Mouse (Mus musculus): ENCODE measurements around the gene Tle3.

Gene Tle3

GRCm38 (mm10) chr9:61359741-61360140, 12.4 kb upstream of the Tle3 start:
- no peak for DNase-seq

GRCm38 (mm10) chr9:61360163-61360562, 12.0 kb upstream of the Tle3 start:
- DNase-seq: no peak

GRCm38 (mm10) chr9:61360727-61361631, 11.2 kb upstream of the Tle3 start:
- DNase-seq: no peak

GRCm38 (mm10) chr9:61363194-61363593, 9.0 kb upstream of the Tle3 start:
- DNase-seq: no peak

GRCm38 (mm10) chr9:61366108-61366507, 6.1 kb upstream of the Tle3 start:
- DNase-seq: no peak

- no peak for DNase-seq
Measured at GRCm38 (mm10) chr9:61367156-61367555, 5.0 kb upstream of the Tle3 start.

GRCm38 (mm10) chr9:61367857-61368566, 4.2 kb upstream of the Tle3 start:
- DNase-seq: peak; percentile 27

GRCm38 (mm10) chr9:61368567-61369240, 3.5 kb upstream of the Tle3 start:
- DNase-seq: peak; percentile 92

- peak; percentile 51 for DNase-seq
Measured at GRCm38 (mm10) chr9:61369316-61370273, 2.6 kb upstream of the Tle3 start.

- DNase-seq: peak; percentile 100
Measured at GRCm38 (mm10) chr9:61370454-61370888, 1.7 kb upstream of the Tle3 start.

- peak; percentile 82 for DNase-seq
Measured at GRCm38 (mm10) chr9:61370889-61371754, 1.0 kb upstream of the Tle3 start.

GRCm38 (mm10) chr9:61372510-61372975, 377 bp downstream of the Tle3 start:
- DNase-seq: no peak

GRCm38 (mm10) chr9:61372976-61373633, 939 bp downstream of the Tle3 start:
- peak; percentile 74 for DNase-seq

GRCm38 (mm10) chr9:61373634-61373941, 1.4 kb downstream of the Tle3 start:
- no peak for DNase-seq

GRCm38 (mm10) chr9:61373942-61374900, 2.1 kb downstream of the Tle3 start:
- DNase-seq: peak; percentile 49

GRCm38 (mm10) chr9:61375002-61375401, 2.8 kb downstream of the Tle3 start:
- DNase-seq: no peak

- no peak for DNase-seq
Measured at GRCm38 (mm10) chr9:61375802-61376561, 3.8 kb downstream of the Tle3 start.

GRCm38 (mm10) chr9:61376650-61377049, 4.5 kb downstream of the Tle3 start:
- no peak for DNase-seq

Data from lung, postnatal 10 days (tissue).